Mouse (Mus musculus) heart, adult 10 weeks (tissue): Measurements from ENCODE around the gene Slco6c1. TPM values are rescaled to one million over a fixed set of nuclear protein-coding genes. Genes with fewer than 3 reads are reported as not detected.

Experiments used
- polyA plus RNA-seq: library from polyadenylated mRNA; stranded (reverse); fragments of 350-450 nt; fragmentation: Illumina TruSeq; extraction: RNeasy Lipid Tissue Mini Kit (QIAGEN cat#74804); gene quantifications from one replicate; pipeline ENCODE4 v1.2.3, GENCODE M21; 2014; ENCODE audit warnings: low read depth, low replicate concordance

Slco6c1 gene
- polyA plus RNA-seq = not detected

DNA sequence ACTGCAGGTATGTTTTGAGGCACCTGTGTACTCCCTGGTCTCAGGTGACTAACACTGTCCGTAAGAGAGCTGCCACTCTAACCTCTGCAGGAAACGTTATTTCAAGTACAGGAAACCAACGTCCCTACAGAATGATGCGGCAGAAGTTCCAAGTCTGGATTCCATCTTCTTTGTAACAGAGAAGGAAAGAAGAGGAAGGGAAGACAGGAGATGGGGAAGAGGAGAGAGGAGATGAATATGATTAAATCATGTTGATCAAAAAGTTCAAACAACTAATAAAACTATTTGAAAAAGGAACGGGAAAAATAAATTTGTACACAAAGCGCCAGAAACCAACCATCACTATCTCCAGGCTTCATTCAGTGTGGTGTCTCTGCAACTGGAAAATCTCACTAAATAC, at the start of gene Slco6c1:
Gene Slco6c1 (minus strand): TSS at position 101 of the 400 bp plus-strand sequence.

